Mouse (Mus musculus) cerebellum, adult 2 months (tissue): ENCODE measurements at regions not wholly inside any gene's neighbourhood (a gene's known extent, or its start where the extent isn't known, plus 50 kb on each side); places are given as distances from the start of the nearest gene placed in this dataset.
A peak's percentile ranks its signal among the peaks of the same experiment; 100 is the strongest.

Source experiments
- DNase-seq, 2 experiments: peaks; one replicate each; pipeline ENCODE4 v3.0.0; 2021
- H3K27ac ChIP-seq: fragments of 200-500 bp; 2 replicates; pipeline ENCODE4 v1.5.1; 2012; ENCODE audit warnings: low read length, control low read depth, inconsistent platforms; ENCODE audit not compliant: insufficient read depth
- H3K27me3 ChIP-seq: fragments of 200-500 bp; 2 replicates; pipeline ENCODE4 v1.6.1; 2012; ENCODE audit warnings: inconsistent platforms, mild to moderate bottlenecking, low read length, moderate library complexity; ENCODE audit not compliant: control insufficient read depth, insufficient read depth
- H3K4me1 ChIP-seq: fragments of 200-500 bp; 2 replicates; pipeline ENCODE4 v1.6.1; 2011; ENCODE audit warnings: low read length; ENCODE audit not compliant: control insufficient read depth, insufficient read depth
- H3K4me3 ChIP-seq: fragments of 200-500 bp; replicated peaks from 2 replicates; pipeline ENCODE3; 2011; ENCODE audit warnings: mild to moderate bottlenecking, low read depth, low read length, control low read depth; ENCODE audit not compliant: insufficient read depth
- CTCF ChIP-seq: fragments of 200-500 bp; IDR thresholded peaks from 2 replicates; pipeline ENCODE4 v1.5.1; 2011; ENCODE audit warnings: low read depth, mild to moderate bottlenecking, control low read depth, low read length, moderate library complexity, borderline replicate concordance; ENCODE audit not compliant: insufficient read depth
- POLR2A ChIP-seq: fragments of 200-500 bp; IDR thresholded peaks from 2 replicates; pipeline ENCODE4 v1.6.1; 2011; ENCODE audit warnings: low read length, control low read depth, borderline replicate concordance; ENCODE audit not compliant: insufficient read depth
- WGBS: fragments of 180-500 bp; shearing (Covaris S2); methylation state at CpG from one replicate; pipeline ENCODE4 v1.1.7; 2018; 5-methylcytosine and 5-hydroxymethylcytosine counted together

GRCm38 (mm10) chr5:75808551-75809332 is 169.5 kb downstream of the Kdr start:
- WGBS, result 87% methylated on average over 18 of the region's 18 CpGs
- Histone ChIP-seq H3K4me3 (no peak overlapping the region), H3K27ac (no peak overlapping the region), H3K27me3 (no peaks in the 10 kb centered on the region), H3K4me1 (no peaks in the 10 kb centered on the region)
- DNase-seq, result no peak
- TF ChIP-seq CTCF (no peak), POLR2A (no peak)

- Histone ChIP-seq H3K27ac (no peak overlapping the region), H3K4me1 (no peaks in the 10 kb centered on the region)
- WGBS, result 91% methylated on average over 2 of the region's 2 CpGs
Measured at GRCm38 (mm10) chr5:75805011-75805410, 173.2 kb downstream of the Kdr start.

GRCm38 (mm10) chr5:75804340-75804739 is 173.9 kb downstream of the Kdr start:
- DNase-seq, result no peak
- Histone ChIP-seq H3K4me1 (no peaks in the 10 kb centered on the region), H3K4me3 (no peak overlapping the region), H3K27me3 (no peaks in the 10 kb centered on the region), H3K27ac (no peak overlapping the region)
- TF ChIP-seq CTCF (no peak), POLR2A (no peak)
- 81% methylated on average over 2 of the region's 2 CpGs for WGBS

More at GRCm38 (mm10) chr5:75805011-75805410, 173.2 kb downstream of the Kdr start:
- TF ChIP-seq POLR2A (no peak), CTCF (no peak)
- Histone ChIP-seq H3K4me3 (no peak overlapping the region), H3K27me3 (no peaks in the 10 kb centered on the region)
- DNase-seq, result no peak

GRCm38 (mm10) chr5:75803012-75803411 is 175.2 kb downstream of the Kdr start:
- DNase-seq, result no peak
- TF ChIP-seq POLR2A (no peak), CTCF (no peak)
- Histone ChIP-seq H3K27ac (no peak overlapping the region), H3K27me3 (no peaks in the 10 kb centered on the region), H3K4me3 (no peak overlapping the region), H3K4me1 (no peaks in the 10 kb centered on the region)
- WGBS, result 92% methylated on average over 2 of the region's 2 CpGs

GRCm38 (mm10) chr5:75800040-75800989 is 177.9 kb downstream of the Kdr start:
- DNase-seq, result peak in 1 of 2 experiments; percentile 4

GRCm38 (mm10) chr5:75799627-75800026 is 178.6 kb downstream of the Kdr start:
- DNase-seq, result no peak
- H3K4me1 ChIP-seq, result no peaks in the 10 kb centered on the region
- H3K27ac ChIP-seq, result no peak overlapping the region
- no peak for TF ChIP-seq POLR2A
- no peak for TF ChIP-seq CTCF
- WGBS, result 60% methylated on average over 4 of the region's 4 CpGs
- H3K4me3 ChIP-seq, result no peak overlapping the region
- H3K27me3 ChIP-seq, result no peaks in the 10 kb centered on the region

More at GRCm38 (mm10) chr5:75800040-75800989, 177.9 kb downstream of the Kdr start:
- no peaks in the 10 kb centered on the region for H3K27me3 ChIP-seq
- no peak overlapping the region for H3K4me3 ChIP-seq
- TF ChIP-seq CTCF (no peak), POLR2A (no peak)
- no peak overlapping the region for H3K27ac ChIP-seq
- H3K4me1 ChIP-seq, result no peaks in the 10 kb centered on the region
- 50% methylated on average over 18 of the region's 18 CpGs for WGBS

GRCm38 (mm10) chr5:75793184-75793583 is 185.1 kb downstream of the Kdr start:
- H3K27me3 ChIP-seq, result no peaks in the 10 kb centered on the region
- TF ChIP-seq POLR2A, result no peak
- no peak for TF ChIP-seq CTCF
- DNase-seq, result no peak
- H3K4me3 ChIP-seq, result no peak overlapping the region
- H3K4me1 ChIP-seq, result no peaks in the 10 kb centered on the region
- H3K27ac ChIP-seq, result no peak overlapping the region
